Mouse (Mus musculus) limb, embryonic 10.5 days (tissue): ENCODE measurements around the gene Slc16a8. TPM values are rescaled to one million over a fixed set of nuclear protein-coding genes. Genes with fewer than 3 reads are reported as not detected.

Source experiments
- DNase-seq: peaks from one replicate; pipeline ENCODE4 v3.0.0-alpha.2; 2017; ENCODE audit warnings: low spot score
- H3K27ac ChIP-seq: fragments of 300-500 bp; sonication (generic); 2 replicates; pipeline ENCODE4 v1.5.1; 2016; ENCODE audit warnings: mild to moderate bottlenecking
- H3K27me3 ChIP-seq: fragments of 300-500 bp; sonication (generic); 2 replicates; pipeline ENCODE4 v1.6.1; 2016; ENCODE audit warnings: low read depth, mild to moderate bottlenecking; ENCODE audit not compliant: poor library complexity, severe bottlenecking
- H3K36me3 ChIP-seq: fragments of 300-500 bp; sonication (generic); 2 replicates; pipeline ENCODE4 v1.6.1; 2016; ENCODE audit warnings: mild to moderate bottlenecking, moderate library complexity
- H3K4me1 ChIP-seq: fragments of 300-500 bp; sonication (generic); 2 replicates; pipeline ENCODE4 v1.6.1; 2016
- H3K4me3 ChIP-seq: fragments of 300-500 bp; sonication (generic); 2 replicates; pipeline ENCODE4 v1.5.1; 2016; ENCODE audit warnings: mild to moderate bottlenecking, moderate library complexity
- H3K9me3 ChIP-seq: fragments of 300-500 bp; sonication (generic); replicated peaks from 2 replicates; pipeline ENCODE4 v1.6.1; 2016; ENCODE audit warnings: mild to moderate bottlenecking
- WGBS: fragments of 180-500 bp; shearing (Covaris S2); methylation state at CpG from one replicate; pipeline ENCODE4 v1.1.7; 2016; 5-methylcytosine and 5-hydroxymethylcytosine counted together
- polyA plus RNA-seq: library from polyadenylated mRNA; unstranded; fragments of >200 nt; fragmentation: Nextera tagmentation; extraction: Ambion mirVana; gene quantifications from 2 replicates; pipeline ENCODE4 v1.2.1, GENCODE M21; 2016

The Slc16a8 gene
- polyA plus RNA-seq = 0.16 TPM in 1 of 2 replicates, not detected in the other

- H3K27me3 ChIP-seq = peaks cover 75% of the 10 kb centered on the region
- no peak within 1 kb of the TSS for H3K4me3 ChIP-seq
- peak within 1 kb of the TSS; percentile 36; the same call in 1 of the 2 replicates for H3K27ac ChIP-seq
- no peaks in the 10 kb centered on the region for H3K9me3 ChIP-seq
- WGBS = 51% methylated on average over 3 of the region's 3 CpGs
- DNase-seq = no peak
- H3K4me1 ChIP-seq = peaks cover 55% of the 10 kb centered on the region
- H3K36me3 ChIP-seq = no peaks in the 10 kb centered on the region
These were observed at the start of gene Slc16a8 for GRCm38 (mm10) chr15:79254661-79255060. Gene Slc16a8, minus strand, starts transcription at chr15:79254761.

GRCm38 (mm10) chr15:79303725-79304124 is 49.2 kb upstream of the Slc16a8 start:
- no peak overlapping the region for H3K4me3 ChIP-seq
- no peak overlapping the region for H3K27ac ChIP-seq
- no peak for DNase-seq
- 83% methylated on average over 8 of the region's 8 CpGs for WGBS
- H3K36me3 ChIP-seq = peaks cover 41% of the 10 kb centered on the region
- H3K27me3 ChIP-seq = no peaks in the 10 kb centered on the region
- H3K9me3 ChIP-seq = no peaks in the 10 kb centered on the region
- H3K4me1 ChIP-seq = peaks cover 6% of the 10 kb centered on the region; the same call in 1 of the 2 replicates

GRCm38 (mm10) chr15:79299563-79300155 is 45.1 kb upstream of the Slc16a8 start:
- Histone ChIP-seq H3K27me3 (no peaks in the 10 kb centered on the region), H3K27ac (no peak overlapping the region), H3K4me1 (peaks cover 6% of the 10 kb centered on the region; the same call in 1 of the 2 replicates), H3K9me3 (no peaks in the 10 kb centered on the region), H3K4me3 (no peak overlapping the region), H3K36me3 (peaks cover 14% of the 10 kb centered on the region)
- DNase-seq = no peak
- WGBS = 93% methylated on average over 2 of the region's 2 CpGs

GRCm38 (mm10) chr15:79298553-79298952 is 44.0 kb upstream of the Slc16a8 start:
- no peak overlapping the region for H3K27ac ChIP-seq
- no peak overlapping the region for H3K4me3 ChIP-seq
- 88% methylated on average over 6 of the region's 6 CpGs for WGBS
- H3K27me3 ChIP-seq = no peaks in the 10 kb centered on the region
- no peaks in the 10 kb centered on the region for H3K9me3 ChIP-seq
- H3K4me1 ChIP-seq = peaks cover 6% of the 10 kb centered on the region; the same call in 1 of the 2 replicates
- H3K36me3 ChIP-seq = peaks cover 9% of the 10 kb centered on the region
- DNase-seq = no peak

GRCm38 (mm10) chr15:79292779-79293178 is 38.2 kb upstream of the Slc16a8 start:
- Histone ChIP-seq H3K4me1 (0 out of 2 replicates have a peak, but pooled peaks cover 3% of the 10 kb centered on the region), H3K27me3 (no peaks in the 10 kb centered on the region), H3K36me3 (peaks cover 11% of the 10 kb centered on the region; the same call in 1 of the 2 replicates), H3K9me3 (no peaks in the 10 kb centered on the region), H3K27ac (no peak overlapping the region), H3K4me3 (no peak overlapping the region)
- WGBS = 91% methylated on average over 9 of the region's 9 CpGs
- DNase-seq = no peak

GRCm38 (mm10) chr15:79290340-79290739 is 35.8 kb upstream of the Slc16a8 start:
- WGBS = 69% methylated on average over 3 of the region's 3 CpGs
- DNase-seq = no peak

GRCm38 (mm10) chr15:79289441-79289840 is 34.9 kb upstream of the Slc16a8 start:
- WGBS = 89% methylated on average over 12 of the region's 12 CpGs
- no peak for DNase-seq
- Histone ChIP-seq H3K36me3 (peaks cover 29% of the 10 kb centered on the region), H3K4me1 (0 out of 2 replicates have a peak, but pooled peaks cover 11% of the 10 kb centered on the region), H3K27ac (no peak overlapping the region), H3K27me3 (no peaks in the 10 kb centered on the region), H3K9me3 (no peaks in the 10 kb centered on the region), H3K4me3 (no peak overlapping the region)

More at GRCm38 (mm10) chr15:79290340-79290739, 35.8 kb upstream of the Slc16a8 start:
- no peak overlapping the region for H3K4me3 ChIP-seq
- no peak overlapping the region for H3K27ac ChIP-seq
- H3K36me3 ChIP-seq = peaks cover 29% of the 10 kb centered on the region
- H3K9me3 ChIP-seq = no peaks in the 10 kb centered on the region
- H3K27me3 ChIP-seq = no peaks in the 10 kb centered on the region
- 0 out of 2 replicates have a peak, but pooled peaks cover 9% of the 10 kb centered on the region for H3K4me1 ChIP-seq

- no peak overlapping the region for H3K4me3 ChIP-seq
- no peaks in the 10 kb centered on the region for H3K27me3 ChIP-seq
- H3K36me3 ChIP-seq = peaks cover 29% of the 10 kb centered on the region
- DNase-seq = no peak
- 0 out of 2 replicates have a peak, but pooled peaks cover 11% of the 10 kb centered on the region for H3K4me1 ChIP-seq
- no peaks in the 10 kb centered on the region for H3K9me3 ChIP-seq
- WGBS = 87% methylated on average over 3 of the region's 3 CpGs
- no peak overlapping the region for H3K27ac ChIP-seq
These were observed 33.8 kb upstream of the Slc16a8 start for GRCm38 (mm10) chr15:79288387-79288786.

- 95% methylated on average over 7 of the region's 7 CpGs for WGBS
- DNase-seq = no peak
- H3K36me3 ChIP-seq = peaks cover 29% of the 10 kb centered on the region
- no peak overlapping the region for H3K4me3 ChIP-seq
- 0 out of 2 replicates have a peak, but pooled peaks cover 11% of the 10 kb centered on the region for H3K4me1 ChIP-seq
- H3K9me3 ChIP-seq = no peaks in the 10 kb centered on the region
- no peaks in the 10 kb centered on the region for H3K27me3 ChIP-seq
- H3K27ac ChIP-seq = no peak overlapping the region
These were observed 32.5 kb upstream of the Slc16a8 start for GRCm38 (mm10) chr15:79287091-79287490.

GRCm38 (mm10) chr15:79286141-79286540 is 31.6 kb upstream of the Slc16a8 start:
- Histone ChIP-seq H3K9me3 (no peaks in the 10 kb centered on the region), H3K27ac (no peak overlapping the region), H3K4me1 (peaks cover 15% of the 10 kb centered on the region), H3K4me3 (no peak overlapping the region), H3K27me3 (no peaks in the 10 kb centered on the region), H3K36me3 (peaks cover 29% of the 10 kb centered on the region)
- DNase-seq = no peak
- WGBS = 90% methylated on average over 7 of the region's 7 CpGs

GRCm38 (mm10) chr15:79285399-79285798 is 30.8 kb upstream of the Slc16a8 start, which contains the start of gene Baiap2l2:
Gene Baiap2l2, minus strand, starts transcription at chr15:79285537.
- Histone ChIP-seq H3K4me1 (peaks cover 22% of the 10 kb centered on the region), H3K9me3 (no peaks in the 10 kb centered on the region), H3K36me3 (peaks cover 29% of the 10 kb centered on the region), H3K27me3 (no peaks in the 10 kb centered on the region), H3K4me3 (no peak within 1 kb of the TSS), H3K27ac (no peak within 1 kb of the TSS)
- DNase-seq = no peak
- WGBS = 73% methylated on average over 10 of the region's 10 CpGs

GRCm38 (mm10) chr15:79283371-79283770 is 28.8 kb upstream of the Slc16a8 start:
- no peak overlapping the region for H3K4me3 ChIP-seq
- 83% methylated on average over 4 of the region's 4 CpGs for WGBS

GRCm38 (mm10) chr15:79282434-79282833 is 27.9 kb upstream of the Slc16a8 start:
- Histone ChIP-seq H3K4me1 (peaks cover 19% of the 10 kb centered on the region), H3K4me3 (no peak overlapping the region), H3K9me3 (no peaks in the 10 kb centered on the region), H3K36me3 (peaks cover 15% of the 10 kb centered on the region), H3K27ac (no peak overlapping the region), H3K27me3 (no peaks in the 10 kb centered on the region)
- WGBS = 84% methylated on average over 5 of the region's 5 CpGs
- DNase-seq = no peak

More at GRCm38 (mm10) chr15:79283371-79283770, 28.8 kb upstream of the Slc16a8 start:
- no peaks in the 10 kb centered on the region for H3K9me3 ChIP-seq
- H3K27me3 ChIP-seq = no peaks in the 10 kb centered on the region
- H3K4me1 ChIP-seq = peaks cover 19% of the 10 kb centered on the region
- H3K36me3 ChIP-seq = peaks cover 22% of the 10 kb centered on the region
- no peak overlapping the region for H3K27ac ChIP-seq
- no peak for DNase-seq
